Mouse (Mus musculus) bone marrow macrophage, adult 2 months (primary cell): ENCODE data around the gene Sla2. TPM values are rescaled to one million over a fixed set of nuclear protein-coding genes. Genes with fewer than 3 reads are reported as not detected.
"Not testable (repeated sequence)": the region's sequence is repeated elsewhere in the genome, so short reads cannot be mapped to it uniquely, and the experiment has no call there.

Source experiments
- H3K27ac ChIP-seq: 2 replicates; pipeline ENCODE4 v1.5.1; 2012; ENCODE audit warnings: low read depth, low read length; ENCODE audit not compliant: insufficient read depth
- H3K4me1 ChIP-seq: 2 replicates; pipeline ENCODE4 v1.6.1; 2012; ENCODE audit warnings: low read length; ENCODE audit not compliant: control insufficient read depth, insufficient read depth
- H3K4me3 ChIP-seq: 2 replicates; pipeline ENCODE4 v1.5.1; 2012; ENCODE audit warnings: mild to moderate bottlenecking, low read length, moderate library complexity; ENCODE audit not compliant: insufficient read depth
- CTCF ChIP-seq: IDR thresholded peaks from 2 replicates; pipeline ENCODE4 v1.5.1; 2012; ENCODE audit warnings: low read depth, mild to moderate bottlenecking, low read length, moderate library complexity
- POLR2A ChIP-seq: IDR thresholded peaks from 2 replicates; pipeline ENCODE4 v1.6.1; 2012; ENCODE audit warnings: mild to moderate bottlenecking, low read depth, low read length, borderline replicate concordance
- polyA plus RNA-seq: library from polyadenylated mRNA; stranded (reverse); fragments of >200 nt; gene quantifications from 2 replicates; pipeline ENCODE4 v1.2.4, GENCODE M21; 2012; ENCODE audit not compliant: missing spikeins, insufficient read depth, insufficient read length

Sla2 gene
- polyA plus RNA-seq, 1 experiment: not detected

GRCm38 (mm10) chr2:156839319-156840191 lies 47.4 kb downstream of the Sla2 start, which contains the start of gene Tgif2:
Gene Tgif2, plus strand, starts transcription at chr2:156840007.
- H3K4me1 ChIP-seq: no peaks in the 10 kb centered on the region
- H3K4me3 ChIP-seq: peak within 1 kb of the TSS; percentile 56
- H3K27ac ChIP-seq: no peak within 1 kb of the TSS
- TF ChIP-seq POLR2A (no peak), CTCF (no peak)

DNA sequence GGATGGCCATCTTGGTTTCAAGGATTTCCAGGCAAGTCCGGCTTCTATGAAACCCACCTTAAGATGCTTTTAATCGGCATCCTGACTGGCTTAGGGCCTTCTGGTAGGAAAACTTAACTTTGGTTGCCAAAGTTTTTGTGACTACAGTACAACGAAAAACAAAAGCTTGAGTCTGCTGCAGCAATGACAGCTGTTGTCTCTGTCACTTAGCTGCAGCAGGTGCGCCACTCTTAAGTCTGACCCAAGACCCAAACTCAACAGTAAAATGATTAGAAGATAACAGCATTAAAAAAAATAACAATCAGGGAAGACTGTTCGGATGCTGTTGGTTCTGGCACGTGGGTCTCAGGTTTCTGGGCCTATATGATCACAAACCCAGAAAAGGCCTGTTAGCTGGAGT lies 48.2 kb downstream of the Sla2 start:
- no peak overlapping the region for H3K27ac ChIP-seq
- TF ChIP-seq POLR2A (no peak), CTCF (no peak)
- no peak overlapping the region for H3K4me3 ChIP-seq
- H3K4me1 ChIP-seq: no peaks in the 10 kb centered on the region

GRCm38 (mm10) chr2:156834336-156834735 lies 52.7 kb downstream of the Sla2 start:
- Histone ChIP-seq H3K4me3 (no peak overlapping the region), H3K4me1 (no peaks in the 10 kb centered on the region), H3K27ac (no peak overlapping the region)
- TF ChIP-seq CTCF: no peak
- TF ChIP-seq POLR2A: no peak

GRCm38 (mm10) chr2:156825128-156825527 lies 61.9 kb downstream of the Sla2 start:
- H3K27ac ChIP-seq, H3K4me1 ChIP-seq, H3K4me3 ChIP-seq: not testable (repeated sequence)

Other genes starting within 250 kb of the Sla2 start
- gene Myl9, start 111.8 kb downstream of the Sla2 start, polyA plus RNA-seq: 5.1 and 7.6 TPM in 2 replicates
- gene Tgif2, start 47.2 kb downstream of the Sla2 start, polyA plus RNA-seq: not detected in 2 replicates
- 6.4 and 7.1 TPM in 2 replicates for gene 4930518I15Rik, start 29.2 kb downstream of the Sla2 start, polyA plus RNA-seq
- 162 and 175 TPM in 2 replicates for gene Rab5if, start 24.1 kb downstream of the Sla2 start, polyA plus RNA-seq
- gene Ndrg3, start 104.9 kb upstream of the Sla2 start, polyA plus RNA-seq: 68.3 and 81.0 TPM in 2 replicates
- 11.4 and 13.0 TPM in 2 replicates for gene Dsn1, start 120.0 kb upstream of the Sla2 start, polyA plus RNA-seq
- 10.9 and 14.9 TPM in 2 replicates for gene Soga1, start 192.1 kb upstream of the Sla2 start, polyA plus RNA-seq
- gene Tldc2, start 199.9 kb upstream of the Sla2 start, polyA plus RNA-seq: not detected in 2 replicates
- gene Samhd1, start 248.1 kb upstream of the Sla2 start, polyA plus RNA-seq: 496 and 503 TPM in 2 replicates